Mouse (Mus musculus): ENCODE results near the gene Lactb.

DNA sequence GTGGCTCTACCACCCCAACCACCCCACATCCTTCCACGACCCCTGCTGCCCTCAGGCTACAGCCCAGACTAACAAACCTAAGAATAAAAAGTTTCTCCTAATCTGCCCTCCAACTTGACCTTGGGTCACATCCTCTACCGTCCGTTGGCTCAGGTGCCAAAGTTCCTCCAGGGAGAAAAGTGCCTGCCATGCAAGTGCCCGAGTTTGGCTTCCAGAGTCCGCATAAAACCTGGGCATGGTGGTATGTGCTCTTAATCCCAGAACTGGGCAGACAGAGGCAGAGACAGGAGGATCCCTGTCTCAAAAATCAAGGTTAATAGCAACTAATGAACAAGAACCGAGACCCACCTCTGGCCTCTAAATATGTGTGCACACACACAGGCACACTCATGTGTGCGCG is 68.2 kb downstream of the Lactb start:
- TF ChIP-seq CTCF (IDR thresholded peaks at IDR 0.05; ENCODE audit: extremely low read depth, insufficient read length, insufficient replicate concordance, low read depth, low read length) (no peak), POLR2A (IDR thresholded peaks at IDR 0.05; ENCODE audit: low read depth, low read length) (no peak)

Measured in small intestine, adult 2 months (tissue).